Mouse (Mus musculus): Measurements from ENCODE around the gene Cyp2d11. TPM values are rescaled to one million over a fixed set of nuclear protein-coding genes. Genes with fewer than 3 reads are reported as not detected.

Gene Cyp2d11
- polyA plus RNA-seq, 2 experiments, result not detected

DNA sequence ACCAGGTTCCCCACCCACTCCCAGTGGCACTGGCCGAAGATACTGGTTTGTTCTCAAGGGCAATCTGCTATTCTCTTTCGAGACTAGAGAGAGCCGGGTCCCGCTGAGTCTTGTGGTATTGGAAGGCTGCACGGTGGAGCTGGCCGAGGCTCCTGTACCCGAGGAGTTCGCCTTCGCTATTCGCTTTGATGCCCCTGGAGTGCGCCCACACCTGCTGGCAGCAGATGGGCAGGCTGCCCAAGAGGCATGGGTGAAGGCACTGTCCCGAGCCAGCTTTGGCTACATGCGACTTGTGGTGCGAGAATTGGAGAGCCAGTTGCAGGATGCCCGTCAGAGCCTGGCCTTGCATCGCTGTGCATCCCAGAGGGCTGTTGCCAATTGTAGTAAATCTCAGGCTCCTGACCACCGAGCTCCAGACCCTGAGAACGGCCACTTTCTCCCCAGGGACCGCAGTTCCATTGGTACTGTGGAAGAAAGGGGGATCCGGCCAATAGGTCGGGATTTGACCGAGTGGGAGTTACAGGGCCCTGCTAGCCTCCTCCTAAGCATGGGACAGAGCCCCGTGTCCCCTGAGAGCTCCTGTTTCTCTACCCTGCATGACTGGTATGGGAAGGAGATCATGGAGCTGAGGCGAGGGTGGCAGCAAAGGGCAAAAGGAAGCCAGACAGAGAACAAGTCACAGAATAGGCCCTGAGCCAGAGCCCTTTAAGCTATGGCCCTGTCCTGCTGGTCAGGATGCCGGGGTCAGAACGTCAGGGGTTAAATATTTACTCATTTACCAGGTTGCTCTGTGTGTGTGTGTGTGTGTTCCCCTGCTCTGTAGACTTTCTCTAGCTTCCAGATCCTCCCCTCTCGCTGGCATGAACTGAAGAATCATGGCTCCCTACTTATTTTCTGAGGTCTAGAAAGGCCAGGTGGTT lies 50.2 kb downstream of the Cyp2d11 start:
- no peak for TF ChIP-seq POLR2A (IDR thresholded peaks at IDR 0.05; ENCODE audit: borderline replicate concordance, extremely low read depth, insufficient read depth, insufficient read length)
- WGBS, result 91% methylated on average over 27 of the region's 27 CpGs
- H3K27ac ChIP-seq (replicated peaks; ENCODE audit: low read depth, low read length), result no peak overlapping the region

DNA sequence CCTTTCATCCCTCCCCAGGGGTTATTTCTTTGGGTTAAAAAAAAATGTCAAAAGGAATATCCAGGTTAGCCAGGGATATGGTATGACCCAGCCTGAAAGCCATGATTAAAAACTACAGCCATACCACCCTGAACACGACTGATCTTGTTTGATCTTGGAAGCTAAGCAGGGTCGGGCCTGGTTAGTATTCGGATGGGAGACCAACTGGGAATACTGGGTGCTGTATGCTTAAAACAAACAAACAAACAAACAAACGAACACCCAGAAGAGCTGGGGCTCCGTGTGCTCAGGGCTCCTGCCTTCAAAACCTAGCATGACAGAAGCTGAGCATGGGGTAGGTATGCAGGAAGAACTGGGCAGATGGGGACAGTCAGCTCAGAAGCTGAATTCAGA lies 51.3 kb downstream of the Cyp2d11 start:
- H3K9me3 ChIP-seq (ENCODE audit: control insufficient read depth, low read length), result no peaks in the 10 kb centered on the region
- H3K36me3 ChIP-seq (ENCODE audit: control insufficient read depth, insufficient read depth, low read length), result peaks cover 2% of the 10 kb centered on the region; the same call in 1 of the 2 replicates
- ATAC-seq (ENCODE audit: low FRiP score, low read depth), result no peak
- no peak for TF ChIP-seq POLR2A (IDR thresholded peaks at IDR 0.05; ENCODE audit: borderline replicate concordance, extremely low read depth, insufficient read depth, insufficient read length)
- no peaks in the 10 kb centered on the region for H3K27me3 ChIP-seq (ENCODE audit: control insufficient read depth, insufficient read depth, low read length)
- DNase-seq (ENCODE audit: low spot score), result no peak
- H3K4me1 ChIP-seq (ENCODE audit: control insufficient read depth, insufficient read depth, low read length), result peaks cover 27% of the 10 kb centered on the region
- no peak overlapping the region for H3K9ac ChIP-seq (ENCODE audit: low read depth, low read length, severe bottlenecking)
- H3K4me3 ChIP-seq (replicated peaks; ENCODE audit: low read length), result no peak overlapping the region
- H3K4me2 ChIP-seq (replicated peaks; ENCODE audit: low read depth, low read length, severe bottlenecking), result no peak overlapping the region
- WGBS, result 78% methylated on average over 5 of the region's 5 CpGs
- no peak overlapping the region for H3K27ac ChIP-seq (replicated peaks; ENCODE audit: low read depth, low read length)

More for the DNA sequence above, 50.2 kb downstream of the Cyp2d11 start:
- peaks cover 20% of the 10 kb centered on the region for H3K4me1 ChIP-seq (ENCODE audit: control insufficient read depth, insufficient read depth, low read length)
- no peak overlapping the region for H3K4me2 ChIP-seq (replicated peaks; ENCODE audit: low read depth, low read length, severe bottlenecking)
- DNase-seq (ENCODE audit: low spot score) (no peak), ATAC-seq (ENCODE audit: low FRiP score, low read depth) (no peak)
- peaks cover 12% of the 10 kb centered on the region for H3K36me3 ChIP-seq (ENCODE audit: control insufficient read depth, insufficient read depth, low read length)
- H3K27me3 ChIP-seq (ENCODE audit: control insufficient read depth, insufficient read depth, low read length), result no peaks in the 10 kb centered on the region
- H3K4me3 ChIP-seq (replicated peaks; ENCODE audit: low read length), result no peak overlapping the region
- H3K9ac ChIP-seq (ENCODE audit: low read depth, low read length, severe bottlenecking), result no peak overlapping the region
- no peaks in the 10 kb centered on the region for H3K9me3 ChIP-seq (ENCODE audit: control insufficient read depth, low read length)

DNA sequence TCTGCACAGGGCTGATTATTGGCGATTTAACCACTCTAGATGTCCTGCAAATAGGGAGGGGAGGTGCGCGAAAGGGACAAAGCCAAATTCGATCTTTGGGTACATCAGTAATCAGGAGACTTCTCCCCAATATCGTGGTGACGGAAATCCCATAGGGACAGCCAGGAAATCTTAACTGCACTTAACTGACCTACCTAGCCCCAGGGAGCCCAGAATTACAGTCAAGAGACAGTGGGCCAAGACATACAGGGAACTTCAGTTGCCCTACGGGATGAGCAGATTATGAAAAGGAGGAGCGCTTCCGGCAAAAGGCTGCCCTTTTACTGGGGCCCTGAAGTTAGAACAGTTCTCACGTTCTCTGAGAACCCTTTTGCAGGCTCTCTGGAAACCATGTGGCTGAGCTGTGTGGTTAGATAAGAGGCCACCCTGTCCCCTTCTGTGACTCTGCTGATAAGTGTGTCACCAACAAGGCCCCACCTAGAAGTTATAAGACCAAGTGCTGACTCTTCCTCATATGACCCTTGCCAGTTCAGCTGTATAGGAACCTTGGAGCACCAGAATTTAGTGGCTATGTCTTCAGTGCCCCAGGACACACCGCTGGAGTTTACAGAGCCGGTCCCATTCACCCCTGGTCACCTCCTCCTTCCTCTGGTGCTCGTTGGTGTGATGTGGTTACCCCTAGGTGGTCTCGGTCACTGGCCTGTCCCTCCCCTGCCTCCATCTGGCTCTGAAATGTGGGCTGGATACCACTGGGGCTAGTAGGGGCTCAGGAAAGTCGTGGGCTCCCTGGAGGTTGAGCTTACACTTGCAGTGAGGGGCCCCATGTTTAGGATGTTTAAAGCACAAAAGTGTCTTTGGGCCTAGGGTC lies 51.9 kb downstream of the Cyp2d11 start:
- no peak for DNase-seq (ENCODE audit: low spot score)
- peaks cover 24% of the 10 kb centered on the region for H3K4me1 ChIP-seq (ENCODE audit: control insufficient read depth, insufficient read depth, low read length)
- 58% methylated on average over 15 of the region's 15 CpGs for WGBS

DNA sequence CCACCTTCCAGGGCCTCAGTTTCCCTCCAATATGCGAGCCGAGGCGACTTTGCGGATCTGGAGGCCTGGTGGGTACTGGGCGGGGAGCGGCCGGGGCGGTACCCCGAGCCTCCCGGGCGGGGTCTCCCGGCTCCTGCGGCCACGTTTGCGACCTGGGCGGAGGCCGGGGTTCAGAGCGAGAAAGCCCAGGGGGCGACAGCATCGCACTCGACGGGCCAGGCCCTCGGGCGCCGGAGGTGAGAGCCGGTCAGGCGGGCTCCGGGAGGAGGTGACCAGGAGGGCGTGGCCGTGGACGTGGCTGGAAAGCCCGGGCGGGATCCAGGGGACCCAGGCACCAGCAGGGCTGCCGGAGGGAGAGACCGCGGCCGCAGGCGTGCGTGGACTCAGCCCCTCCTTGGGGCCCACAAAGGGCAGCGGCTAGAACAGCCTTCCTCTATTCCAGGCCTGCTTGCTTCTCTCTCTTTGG lies 52.8 kb downstream of the Cyp2d11 start:
- H3K27ac ChIP-seq (replicated peaks; ENCODE audit: low read depth, low read length), result peak overlapping the region; percentile 79
- WGBS, result 2% methylated on average over 36 of the region's 40 CpGs
- H3K4me1 ChIP-seq (ENCODE audit: control insufficient read depth, insufficient read depth, low read length), result peaks cover 19% of the 10 kb centered on the region
- H3K36me3 ChIP-seq (ENCODE audit: control insufficient read depth, insufficient read depth, low read length), result peaks cover 9% of the 10 kb centered on the region
- peak; percentile 55 for DNase-seq (ENCODE audit: low spot score)
- no peaks in the 10 kb centered on the region for H3K27me3 ChIP-seq (ENCODE audit: control insufficient read depth, insufficient read depth, low read length)
- peak; percentile 5; the same call in 1 of the 2 replicates for ATAC-seq (ENCODE audit: low FRiP score, low read depth)
- no peaks in the 10 kb centered on the region for H3K9me3 ChIP-seq (ENCODE audit: control insufficient read depth, low read length)
- 0 out of 2 replicates have a peak, but pooled peaks have one; percentile 63 for TF ChIP-seq POLR2A (IDR thresholded peaks at IDR 0.05; ENCODE audit: borderline replicate concordance, extremely low read depth, insufficient read depth, insufficient read length)
- peak overlapping the region; percentile 85 for H3K9ac ChIP-seq (ENCODE audit: low read depth, low read length, severe bottlenecking)
- peak overlapping the region; percentile 54 for H3K4me3 ChIP-seq (replicated peaks; ENCODE audit: low read length)
- peak overlapping the region; percentile 75 for H3K4me2 ChIP-seq (replicated peaks; ENCODE audit: low read depth, low read length, severe bottlenecking)

More for the DNA sequence above, 51.9 kb downstream of the Cyp2d11 start:
- no peaks in the 10 kb centered on the region for H3K9me3 ChIP-seq (ENCODE audit: control insufficient read depth, low read length)
- peak overlapping the region; percentile 85 for H3K9ac ChIP-seq (ENCODE audit: low read depth, low read length, severe bottlenecking)
- TF ChIP-seq POLR2A (IDR thresholded peaks at IDR 0.05; ENCODE audit: borderline replicate concordance, extremely low read depth, insufficient read depth, insufficient read length), result no peak
- H3K36me3 ChIP-seq (ENCODE audit: control insufficient read depth, insufficient read depth, low read length), result peaks cover 2% of the 10 kb centered on the region; the same call in 1 of the 2 replicates
- no peaks in the 10 kb centered on the region for H3K27me3 ChIP-seq (ENCODE audit: control insufficient read depth, insufficient read depth, low read length)
- peak overlapping the region; percentile 75 for H3K4me2 ChIP-seq (replicated peaks; ENCODE audit: low read depth, low read length, severe bottlenecking)
- ATAC-seq (ENCODE audit: low FRiP score, low read depth), result no peak
- H3K27ac ChIP-seq (replicated peaks; ENCODE audit: low read depth, low read length), result peak overlapping the region; percentile 79
- H3K4me3 ChIP-seq (replicated peaks; ENCODE audit: low read length), result peak overlapping the region; percentile 54
